Mouse (Mus musculus) midbrain, embryonic 11.5 days (tissue): ENCODE results near the gene Olfr616. TPM values are rescaled to one million over a fixed set of nuclear protein-coding genes. Genes with fewer than 3 reads are reported as not detected.
"Not testable (repeated sequence)": the region's sequence is repeated elsewhere in the genome, so short reads cannot be mapped to it uniquely, and the experiment has no call there.

ENCODE experiments used
- ATAC-seq: fragments of 200-750 bp; cut with Nextera tagmentation; 2 replicates; pipeline ENCODE4 v1.8.0; 2017; ENCODE audit warnings: moderate TSS enrichment, moderate library complexity; ENCODE audit not compliant: low FRiP score
- DNase-seq: peaks from one replicate; pipeline ENCODE4 v3.0.0; 2015; ENCODE audit warnings: low spot score; ENCODE audit errors: missing footprints
- H3K27ac ChIP-seq: fragments of 300-500 bp; sonication (generic); 2 replicates; pipeline ENCODE4 v1.5.1; 2014; ENCODE audit warnings: low read depth, low read length
- H3K27me3 ChIP-seq: fragments of 300-500 bp; sonication (generic); 2 replicates; pipeline ENCODE4 v1.6.1; 2014; ENCODE audit warnings: mild to moderate bottlenecking, low read length, moderate library complexity, mixed read lengths; ENCODE audit not compliant: control insufficient read depth, insufficient read depth
- H3K36me3 ChIP-seq: fragments of 300-500 bp; sonication (generic); 2 replicates; pipeline ENCODE4 v1.6.1; 2014; ENCODE audit warnings: mild to moderate bottlenecking, low read length, moderate library complexity, mixed read lengths; ENCODE audit not compliant: control insufficient read depth, insufficient read depth
- H3K4me1 ChIP-seq: fragments of 300-500 bp; sonication (generic); 2 replicates; pipeline ENCODE4 v1.6.1; 2014; ENCODE audit warnings: low read length; ENCODE audit not compliant: control insufficient read depth, insufficient read depth
- H3K4me2 ChIP-seq: fragments of 300-500 bp; sonication (generic); 2 replicates; pipeline ENCODE4 v1.6.1; 2014; ENCODE audit warnings: mild to moderate bottlenecking, moderate library complexity
- H3K4me3 ChIP-seq: fragments of 300-500 bp; sonication (generic); 2 replicates; pipeline ENCODE4 v1.5.1; 2014; ENCODE audit warnings: low read depth, low read length
- H3K9ac ChIP-seq: fragments of 300-500 bp; sonication (generic); 2 replicates; pipeline ENCODE4 v1.6.1; 2014; ENCODE audit warnings: low read length
- H3K9me3 ChIP-seq: fragments of 300-500 bp; sonication (generic); 2 replicates; pipeline ENCODE4 v1.6.1; 2016; ENCODE audit warnings: low read length; ENCODE audit not compliant: control insufficient read depth
- WGBS: fragments of 180-500 bp; shearing (Covaris S2); extraction: QIAGEN DNeasy Blood & Tissue Kit; methylation state at CpG from one replicate; pipeline ENCODE4 v1.1.7; 2014; 5-methylcytosine and 5-hydroxymethylcytosine counted together
- microRNA-seq: library from miRNA; unstranded; fragments of <30 nt; microRNA quantifications from one replicate; pipeline ENCODE4, GENCODE M21; 2017
- polyA plus RNA-seq: library from polyadenylated mRNA; unstranded; fragments of >200 nt; fragmentation: Nextera tagmentation; extraction: Ambion mirVana; gene quantifications from 2 replicates; pipeline ENCODE4 v1.2.1, GENCODE M21; 2014

The Olfr616 gene
- polyA plus RNA-seq, 1 experiment from 2014 or later: not detected

GRCm38 (mm10) chr7:103520746-103521145, 48.2 kb downstream of the Olfr616 start, which contains the start of gene Olfr611:
Gene Olfr611, minus strand, starts transcription at chr7:103520846.
- H3K9me3 ChIP-seq, H3K36me3 ChIP-seq, DNase-seq, H3K4me2 ChIP-seq, H3K4me3 ChIP-seq, H3K9ac ChIP-seq, ATAC-seq, H3K27me3 ChIP-seq, H3K4me1 ChIP-seq, H3K27ac ChIP-seq: not testable (repeated sequence)
- WGBS: 61% methylated on average over 1 of the region's 1 CpGs

Small RNA genes lying within 50 kb of the gene (microRNA-seq; reads per million reads assigned to microRNA genes)
- gene Gm26506: not detected

Other genes with a start within 250 kb of the Olfr616 start
- gene Olfr598, start 245.6 kb downstream of the Olfr616 start, polyA plus RNA-seq: not detected in 2 replicates
- gene Olfr599, start 233.2 kb downstream of the Olfr616 start, polyA plus RNA-seq: not detected in 2 replicates
- not detected in 2 replicates for gene Olfr600, start 219.5 kb downstream of the Olfr616 start, polyA plus RNA-seq
- gene Olfr601, start 206.5 kb downstream of the Olfr616 start, polyA plus RNA-seq: not detected in 2 replicates
- not detected in 2 replicates for gene Olfr603, start 183.0 kb downstream of the Olfr616 start, polyA plus RNA-seq
- gene Usp17lc, start 154.1 kb downstream of the Olfr616 start, polyA plus RNA-seq: not detected in 2 replicates
- not detected in 2 replicates for gene Olfr605, start 123.7 kb downstream of the Olfr616 start, polyA plus RNA-seq
- gene Olfr606, start 120.1 kb downstream of the Olfr616 start, polyA plus RNA-seq: not detected in 2 replicates
- not detected in 2 replicates for gene Olfr607, start 105.0 kb downstream of the Olfr616 start, polyA plus RNA-seq
- gene Olfr608, start 99.3 kb downstream of the Olfr616 start, polyA plus RNA-seq: not detected in 2 replicates
- gene Olfr609, start 71.1 kb downstream of the Olfr616 start, polyA plus RNA-seq: not detected in 2 replicates
- not detected in 2 replicates for gene Olfr610, start 57.0 kb downstream of the Olfr616 start, polyA plus RNA-seq
- gene Olfr611, start 48.3 kb downstream of the Olfr616 start, polyA plus RNA-seq: not detected in 2 replicates
- gene Olfr612, start 26.4 kb downstream of the Olfr616 start, polyA plus RNA-seq: not detected in 2 replicates
- gene Olfr613, start 21.1 kb downstream of the Olfr616 start, polyA plus RNA-seq: not detected in 2 replicates
- gene Olfr615, start 13.1 kb downstream of the Olfr616 start, polyA plus RNA-seq: not detected in 2 replicates
- not detected in 2 replicates for gene Olfr617, start 3.9 kb upstream of the Olfr616 start, polyA plus RNA-seq
- not detected in 2 replicates for gene Olfr618, start 21.0 kb upstream of the Olfr616 start, polyA plus RNA-seq
- not detected in 2 replicates for gene Olfr619, start 31.4 kb upstream of the Olfr616 start, polyA plus RNA-seq
- not detected in 2 replicates for gene Olfr620, start 43.4 kb upstream of the Olfr616 start, polyA plus RNA-seq
- not detected in 2 replicates for gene Olfr622, start 73.6 kb upstream of the Olfr616 start, polyA plus RNA-seq
- gene Olfr623, start 94.6 kb upstream of the Olfr616 start, polyA plus RNA-seq: not detected in 2 replicates
- gene Olfr624, start 102.0 kb upstream of the Olfr616 start, polyA plus RNA-seq: 0.03 and 0.04 TPM in 2 replicates
- not detected in 2 replicates for gene Olfr625-ps1, start 113.6 kb upstream of the Olfr616 start, polyA plus RNA-seq
- gene Olfr243, start 145.5 kb upstream of the Olfr616 start, polyA plus RNA-seq: not detected in 2 replicates
- gene Olfr628, start 161.2 kb upstream of the Olfr616 start, polyA plus RNA-seq: not detected in 2 replicates
- not detected in 2 replicates for gene Olfr629, start 175.8 kb upstream of the Olfr616 start, polyA plus RNA-seq
- not detected in 2 replicates for gene Olfr630, start 188.2 kb upstream of the Olfr616 start, polyA plus RNA-seq
- not detected in 2 replicates for gene Olfr69, start 202.5 kb upstream of the Olfr616 start, polyA plus RNA-seq
- gene Olfr68, start 210.6 kb upstream of the Olfr616 start, polyA plus RNA-seq: not detected in 2 replicates
- gene Olfr67, start 222.7 kb upstream of the Olfr616 start, polyA plus RNA-seq: not detected in 2 replicates
- 767 and 794 TPM in 2 replicates for gene Hbb-bt, start 244.9 kb upstream of the Olfr616 start, polyA plus RNA-seq